Mouse (Mus musculus): ENCODE measurements around the gene Sfi1. TPM values are rescaled to one million over a fixed set of nuclear protein-coding genes. Genes with fewer than 3 reads are reported as not detected.
"Not testable (repeated sequence)": the region's sequence is repeated elsewhere in the genome, so short reads cannot be mapped to it uniquely, and the experiment has no call there.

The Sfi1 gene
- polyA plus RNA-seq, 1 experiment from 2014 or later = 8.8 TPM

DNA sequence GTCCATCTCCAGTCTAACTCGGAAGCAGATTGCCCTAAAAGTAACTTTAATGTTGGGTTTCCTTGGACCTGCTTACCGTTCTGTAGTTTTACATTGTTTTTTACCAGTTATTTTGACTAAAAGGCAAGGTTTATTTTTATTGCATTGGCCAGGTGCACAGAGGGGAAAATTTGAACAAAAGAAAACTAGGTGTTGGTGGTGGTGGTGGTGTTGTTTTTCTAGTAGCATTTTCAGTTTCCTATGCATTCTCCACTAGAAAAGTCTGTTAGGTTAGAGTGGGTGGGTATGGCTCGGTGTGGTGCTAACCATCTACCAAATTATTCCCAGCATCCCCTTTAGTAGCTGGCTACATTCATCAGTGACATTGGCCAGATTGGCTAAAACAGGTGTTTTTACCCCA is 13.5 kb upstream of the Sfi1 start:
- WGBS = 96% methylated on average over 3 of the region's 3 CpGs
- Histone ChIP-seq H3K36me3 (ENCODE audit: control insufficient read depth, insufficient read depth, low read length) (peaks cover 65% of the 10 kb centered on the region), H3K4me1 (ENCODE audit: control insufficient read depth in 2 of 2, insufficient read depth in 2 of 2, low read length in 2 of 2) (no peaks in the 10 kb centered on the region)

GRCm38 (mm10) chr11:3205207-3205606 is 11.9 kb upstream of the Sfi1 start:
- H3K27ac ChIP-seq (replicated peaks in 1 of 2; ENCODE audit: control insufficient read depth in 1 of 2, insufficient read depth in 1 of 2, low read depth in 2 of 2, low read length in 2 of 2) = no peak overlapping the region
- H3K4me2 ChIP-seq (ENCODE audit: low read length) = no peak overlapping the region
- H3K4me1 ChIP-seq (ENCODE audit: control insufficient read depth in 2 of 2, insufficient read depth in 2 of 2, low read length in 2 of 2) = no peaks in the 10 kb centered on the region
- no peaks in the 10 kb centered on the region for H3K27me3 ChIP-seq (ENCODE audit: control insufficient read depth, insufficient read depth, low read length)
- no peaks in the 10 kb centered on the region for H3K9me3 ChIP-seq (ENCODE audit: control insufficient read depth, low read length)
- no peak for ATAC-seq (ENCODE audit: insufficient number of reproducible peaks, insufficient read depth, low FRiP score, low read depth)
- no peak overlapping the region for H3K9ac ChIP-seq (ENCODE audit: low read length)
- no peak overlapping the region for H3K4me3 ChIP-seq (ENCODE audit: control insufficient read depth in 1 of 2, insufficient read depth in 1 of 2, low read depth in 1 of 2, low read length in 2 of 2)
- H3K36me3 ChIP-seq (ENCODE audit: control insufficient read depth, insufficient read depth, low read length) = peaks cover 56% of the 10 kb centered on the region
- WGBS = 87% methylated on average over 3 of the region's 3 CpGs

More for the DNA sequence above, 13.5 kb upstream of the Sfi1 start:
- Histone ChIP-seq H3K27ac (replicated peaks in 1 of 2; ENCODE audit: control insufficient read depth in 1 of 2, insufficient read depth in 1 of 2, low read depth in 2 of 2, low read length in 2 of 2) (no peak overlapping the region), H3K4me2 (ENCODE audit: low read length) (no peak overlapping the region), H3K9ac (ENCODE audit: low read length) (no peak overlapping the region), H3K4me3 (ENCODE audit: control insufficient read depth in 1 of 2, insufficient read depth in 1 of 2, low read depth in 1 of 2, low read length in 2 of 2) (no peak overlapping the region), H3K9me3 (ENCODE audit: control insufficient read depth, low read length) (no peaks in the 10 kb centered on the region), H3K27me3 (ENCODE audit: control insufficient read depth, insufficient read depth, low read length) (no peaks in the 10 kb centered on the region)
- no peak for ATAC-seq (ENCODE audit: insufficient number of reproducible peaks, insufficient read depth, low FRiP score, low read depth)

- peaks cover 42% of the 10 kb centered on the region for H3K36me3 ChIP-seq (ENCODE audit: control insufficient read depth, insufficient read depth, low read length)
- no peak overlapping the region for H3K27ac ChIP-seq (replicated peaks in 1 of 2; ENCODE audit: control insufficient read depth in 1 of 2, insufficient read depth in 1 of 2, low read depth in 2 of 2, low read length in 2 of 2)
- peak overlapping the region; percentile 43 for H3K4me2 ChIP-seq (ENCODE audit: low read length)
- H3K4me1 ChIP-seq (ENCODE audit: control insufficient read depth in 2 of 2, insufficient read depth in 2 of 2, low read length in 2 of 2) = no peaks in the 10 kb centered on the region
- H3K9ac ChIP-seq (ENCODE audit: low read length) = peak overlapping the region; percentile 62; the same call in 1 of the 2 replicates
- WGBS = 76% methylated on average over 2 of the region's 2 CpGs
- H3K4me3 ChIP-seq (ENCODE audit: control insufficient read depth in 1 of 2, insufficient read depth in 1 of 2, low read depth in 1 of 2, low read length in 2 of 2) = peak overlapping the region in 1 of 2 experiments; percentile 40; a peak in 1 of 4 replicates
- no peak for ATAC-seq (ENCODE audit: insufficient number of reproducible peaks, insufficient read depth, low FRiP score, low read depth)
- no peaks in the 10 kb centered on the region for H3K27me3 ChIP-seq (ENCODE audit: control insufficient read depth, insufficient read depth, low read length)
- H3K9me3 ChIP-seq (ENCODE audit: control insufficient read depth, low read length) = no peaks in the 10 kb centered on the region
These were observed 10.5 kb upstream of the Sfi1 start for GRCm38 (mm10) chr11:3203771-3204170.

- WGBS = under 1% methylated on average over 47 of the region's 57 CpGs
These were observed 9.6 kb upstream of the Sfi1 start for GRCm38 (mm10) chr11:3202781-3203441.

DNA sequence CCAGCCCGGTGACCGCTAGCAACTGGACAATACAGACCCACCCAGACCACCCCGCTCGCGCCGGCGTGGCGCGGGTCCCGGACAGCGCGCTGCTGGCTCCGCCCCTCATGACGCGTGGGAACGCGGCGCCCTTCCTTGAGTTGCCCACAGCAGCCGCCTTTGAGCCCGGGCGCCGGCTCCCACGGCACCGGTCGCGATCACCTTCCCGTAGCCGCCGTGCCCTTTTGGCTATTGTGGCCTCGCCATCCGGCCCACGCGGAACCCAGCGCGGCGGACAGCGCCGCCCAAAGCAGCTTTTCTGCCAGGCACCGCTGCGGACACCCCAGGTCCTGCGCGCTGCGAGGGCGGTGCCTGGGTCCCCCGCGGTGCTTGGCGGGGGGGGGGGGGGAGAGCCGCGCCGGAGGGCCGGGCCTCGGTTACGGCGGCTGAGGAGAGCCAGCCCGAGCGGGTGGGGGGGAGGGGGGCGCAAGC is 9.0 kb upstream of the Sfi1 start, which contains the start of gene Eif4enif1:
TSS of gene Eif4enif1 (plus strand) at position 162 of the 471 bp plus-strand sequence.
- no peaks in the 10 kb centered on the region for H3K4me1 ChIP-seq (ENCODE audit: control insufficient read depth in 2 of 2, insufficient read depth in 2 of 2, low read length in 2 of 2)
- H3K27ac ChIP-seq (replicated peaks in 1 of 2; ENCODE audit: control insufficient read depth in 1 of 2, insufficient read depth in 1 of 2, low read depth in 2 of 2, low read length in 2 of 2) = peak within 1 kb of the TSS; percentile 37 to 82
- peaks cover 27% of the 10 kb centered on the region for H3K36me3 ChIP-seq (ENCODE audit: control insufficient read depth, insufficient read depth, low read length)
- peak within 1 kb of the TSS; percentile 62 for H3K9ac ChIP-seq (ENCODE audit: low read length)
- no peaks in the 10 kb centered on the region for H3K9me3 ChIP-seq (ENCODE audit: control insufficient read depth, low read length)
- H3K4me3 ChIP-seq (ENCODE audit: control insufficient read depth in 1 of 2, insufficient read depth in 1 of 2, low read depth in 1 of 2, low read length in 2 of 2) = peak within 1 kb of the TSS; percentile 40 to 56
- peak; percentile 63 for ATAC-seq (ENCODE audit: insufficient number of reproducible peaks, insufficient read depth, low FRiP score, low read depth)
- under 1% methylated on average over 48 of the region's 57 CpGs for WGBS
- peak within 1 kb of the TSS; percentile 43 for H3K4me2 ChIP-seq (ENCODE audit: low read length)
- H3K27me3 ChIP-seq (ENCODE audit: control insufficient read depth, insufficient read depth, low read length) = no peaks in the 10 kb centered on the region

More at GRCm38 (mm10) chr11:3202781-3203441, 9.6 kb upstream of the Sfi1 start:
- Histone ChIP-seq H3K9ac (ENCODE audit: low read length) (peak overlapping the region; percentile 62), H3K9me3 (ENCODE audit: control insufficient read depth, low read length) (no peaks in the 10 kb centered on the region), H3K27ac (replicated peaks in 1 of 2; ENCODE audit: control insufficient read depth in 1 of 2, insufficient read depth in 1 of 2, low read depth in 2 of 2, low read length in 2 of 2) (peak overlapping the region; percentile 29), H3K36me3 (ENCODE audit: control insufficient read depth, insufficient read depth, low read length) (peaks cover 34% of the 10 kb centered on the region), H3K27me3 (ENCODE audit: control insufficient read depth, insufficient read depth, low read length) (no peaks in the 10 kb centered on the region), H3K4me3 (ENCODE audit: control insufficient read depth in 1 of 2, insufficient read depth in 1 of 2, low read depth in 1 of 2, low read length in 2 of 2) (peak overlapping the region; percentile 40 to 56), H3K4me2 (ENCODE audit: low read length) (peak overlapping the region; percentile 43), H3K4me1 (ENCODE audit: control insufficient read depth in 2 of 2, insufficient read depth in 2 of 2, low read length in 2 of 2) (no peaks in the 10 kb centered on the region)
- peak; percentile 18 for ATAC-seq (ENCODE audit: insufficient number of reproducible peaks, insufficient read depth, low FRiP score, low read depth)

GRCm38 (mm10) chr11:3201326-3202230 is 8.3 kb upstream of the Sfi1 start:
- H3K4me3 ChIP-seq (ENCODE audit: control insufficient read depth in 1 of 2, insufficient read depth in 1 of 2, low read depth in 1 of 2, low read length in 2 of 2) = peak overlapping the region; percentile 40 to 53
- peak overlapping the region; percentile 34 for H3K4me2 ChIP-seq (ENCODE audit: low read length)
- H3K27ac ChIP-seq (replicated peaks in 1 of 2; ENCODE audit: control insufficient read depth in 1 of 2, insufficient read depth in 1 of 2, low read depth in 2 of 2, low read length in 2 of 2) = peak overlapping the region; percentile 37 to 82
- no peaks in the 10 kb centered on the region for H3K27me3 ChIP-seq (ENCODE audit: control insufficient read depth, insufficient read depth, low read length)
- peaks cover 20% of the 10 kb centered on the region for H3K36me3 ChIP-seq (ENCODE audit: control insufficient read depth, insufficient read depth, low read length)
- no peaks in the 10 kb centered on the region for H3K9me3 ChIP-seq (ENCODE audit: control insufficient read depth, low read length)
- peak overlapping the region; percentile 62 for H3K9ac ChIP-seq (ENCODE audit: low read length)
- no peaks in the 10 kb centered on the region for H3K4me1 ChIP-seq (ENCODE audit: control insufficient read depth in 2 of 2, insufficient read depth in 2 of 2, low read length in 2 of 2)
- ATAC-seq (ENCODE audit: insufficient number of reproducible peaks, insufficient read depth, low FRiP score, low read depth) = no peak
- WGBS = 8% methylated on average over 16 of the region's 16 CpGs

- H3K9me3 ChIP-seq (ENCODE audit: control insufficient read depth, low read length); H3K4me2 ChIP-seq (ENCODE audit: low read length); H3K4me3 ChIP-seq (ENCODE audit: control insufficient read depth in 1 of 2, insufficient read depth in 1 of 2, low read depth in 1 of 2, low read length in 2 of 2); ATAC-seq (ENCODE audit: insufficient number of reproducible peaks, insufficient read depth, low FRiP score, low read depth); H3K9ac ChIP-seq (ENCODE audit: low read length); H3K27me3 ChIP-seq (ENCODE audit: control insufficient read depth, insufficient read depth, low read length); H3K4me1 ChIP-seq (ENCODE audit: control insufficient read depth in 2 of 2, insufficient read depth in 2 of 2, low read length in 2 of 2); H3K27ac ChIP-seq (replicated peaks in 1 of 2; ENCODE audit: control insufficient read depth in 1 of 2, insufficient read depth in 1 of 2, low read depth in 2 of 2, low read length in 2 of 2): not testable (repeated sequence)
- H3K36me3 ChIP-seq (ENCODE audit: control insufficient read depth, insufficient read depth, low read length) = peaks cover 11% of the 10 kb centered on the region
- WGBS = 93% methylated on average over 5 of the region's 7 CpGs
These were observed 7.4 kb upstream of the Sfi1 start for GRCm38 (mm10) chr11:3200636-3201035.
